Mouse (Mus musculus) neural tube, embryonic 11.5 days (tissue): ENCODE results near the gene Col13a1. TPM values are rescaled to one million over a fixed set of nuclear protein-coding genes. Genes with fewer than 3 reads are reported as not detected.

Experiments used
- ATAC-seq: fragments of 200-750 bp; cut with Nextera tagmentation; 2 replicates; pipeline ENCODE4 v1.8.0; 2017; ENCODE audit warnings: moderate number of reproducible peaks, mild to moderate bottlenecking, moderate TSS enrichment, moderate library complexity; ENCODE audit not compliant: insufficient read depth, low FRiP score, low TSS enrichment
- DNase-seq: peaks from one replicate; pipeline ENCODE4 v3.0.0-alpha.2; 2015; ENCODE audit warnings: low spot score
- H3K27ac ChIP-seq: fragments of 300-500 bp; sonication (generic); 2 replicates; pipeline ENCODE4 v1.5.1; 2014; ENCODE audit warnings: low read depth, mild to moderate bottlenecking, low read length
- H3K27me3 ChIP-seq: fragments of 300-500 bp; sonication (generic); 2 replicates; pipeline ENCODE4 v1.6.1; 2014; ENCODE audit warnings: mild to moderate bottlenecking, low read length, mixed read lengths; ENCODE audit not compliant: control insufficient read depth, insufficient read depth
- H3K36me3 ChIP-seq: fragments of 300-500 bp; sonication (generic); 2 replicates; pipeline ENCODE4 v1.6.1; 2014; ENCODE audit warnings: mild to moderate bottlenecking, low read length, moderate library complexity, mixed read lengths; ENCODE audit not compliant: control insufficient read depth, insufficient read depth
- H3K4me1 ChIP-seq: fragments of 300-500 bp; sonication (generic); 2 replicates; pipeline ENCODE4 v1.6.1; 2014; ENCODE audit warnings: low read length, mixed read lengths; ENCODE audit not compliant: control insufficient read depth, insufficient read depth
- H3K4me2 ChIP-seq: fragments of 300-500 bp; sonication (generic); 2 replicates; pipeline ENCODE4 v1.6.1; 2014; ENCODE audit warnings: low read depth, mild to moderate bottlenecking, moderate library complexity
- H3K4me3 ChIP-seq: fragments of 300-500 bp; sonication (generic); 2 replicates; pipeline ENCODE4 v1.5.1; 2014; ENCODE audit warnings: low read depth, low read length
- H3K9ac ChIP-seq: fragments of 300-500 bp; sonication (generic); 2 replicates; pipeline ENCODE4 v1.6.1; 2014; ENCODE audit warnings: mild to moderate bottlenecking, low read length
- H3K9me3 ChIP-seq: fragments of 300-500 bp; sonication (generic); 2 replicates; pipeline ENCODE4 v1.6.1; 2016; ENCODE audit warnings: low read length; ENCODE audit not compliant: control insufficient read depth
- WGBS: fragments of 180-500 bp; shearing (Covaris S2); extraction: QIAGEN DNeasy Blood & Tissue Kit; methylation state at CpG from one replicate; pipeline ENCODE4 v1.1.7; 2014; 5-methylcytosine and 5-hydroxymethylcytosine counted together
- polyA plus RNA-seq: library from polyadenylated mRNA; unstranded; fragments of >200 nt; fragmentation: Nextera tagmentation; extraction: Ambion mirVana; gene quantifications from 2 replicates; pipeline ENCODE4 v1.2.1, GENCODE M21; 2014

Gene Col13a1
- polyA plus RNA-seq, 1 experiment from 2014 or later, result 2.4 TPM

DNA sequence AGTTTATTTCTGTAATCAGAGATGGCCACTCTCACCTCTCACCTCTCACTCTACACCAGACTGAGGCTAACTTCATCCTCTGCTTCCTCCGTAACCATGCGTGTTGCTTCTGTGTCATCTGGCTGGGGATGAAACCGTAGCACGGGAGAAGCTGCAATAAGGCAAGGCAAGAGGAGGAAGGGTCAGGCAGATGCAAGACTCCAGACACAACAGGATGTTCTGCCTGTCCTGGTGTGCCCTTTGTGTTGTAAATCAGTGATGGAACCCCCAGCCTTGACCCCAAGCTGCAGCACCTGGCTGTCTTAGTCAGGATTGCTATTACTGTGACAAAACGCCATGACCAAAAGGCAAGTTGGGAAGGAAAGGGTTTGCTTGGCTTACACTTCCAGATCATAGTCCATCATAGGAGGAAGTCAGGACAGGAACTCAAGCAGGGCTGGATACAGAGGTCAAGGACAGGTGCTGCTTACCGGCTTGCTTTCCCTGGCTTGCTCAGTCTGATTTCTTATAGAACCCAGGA is 31.1 kb upstream of the Col13a1 start:
- Histone ChIP-seq H3K27ac (no peak overlapping the region), H3K4me1 (no peaks in the 10 kb centered on the region), H3K27me3 (no peaks in the 10 kb centered on the region), H3K4me3 (no peak overlapping the region), H3K36me3 (no peaks in the 10 kb centered on the region), H3K4me2 (no peak overlapping the region), H3K9ac (no peak overlapping the region), H3K9me3 (no peaks in the 10 kb centered on the region)
- DNase-seq (no peak), ATAC-seq (no peak)
- WGBS, result 64% methylated on average over 6 of the region's 6 CpGs

- Histone ChIP-seq H3K4me3 (no peak overlapping the region), H3K4me2 (no peak overlapping the region), H3K36me3 (no peaks in the 10 kb centered on the region), H3K9me3 (no peaks in the 10 kb centered on the region), H3K27me3 (no peaks in the 10 kb centered on the region), H3K9ac (no peak overlapping the region), H3K4me1 (no peaks in the 10 kb centered on the region), H3K27ac (no peak overlapping the region)
- ATAC-seq, result no peak
- 81% methylated on average over 4 of the region's 4 CpGs for WGBS
- DNase-seq, result no peak
Measured at GRCm38 (mm10) chr10:62007958-62008357, 29.1 kb upstream of the Col13a1 start.

DNA sequence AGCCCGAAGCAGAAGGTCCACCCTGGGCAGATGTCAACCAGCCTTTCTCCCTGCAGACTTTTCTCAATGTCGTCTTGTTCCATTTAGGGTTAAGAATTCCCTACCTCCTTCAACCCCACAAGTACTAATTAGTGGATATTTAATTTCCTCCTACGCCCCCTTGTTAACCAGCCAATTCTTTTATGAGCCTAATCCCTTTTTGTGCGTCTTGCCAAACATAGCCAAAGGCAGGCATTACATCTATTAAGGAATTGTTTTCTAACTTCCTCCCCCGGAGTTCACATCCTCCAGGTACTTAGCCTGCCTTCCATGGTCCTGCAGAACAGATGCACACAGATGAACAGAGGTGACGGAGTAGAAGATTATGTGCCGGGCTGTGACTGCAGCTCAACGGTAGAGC is 27.5 kb upstream of the Col13a1 start:
- H3K36me3 ChIP-seq, result no peaks in the 10 kb centered on the region
- no peak overlapping the region for H3K4me2 ChIP-seq
- H3K9me3 ChIP-seq, result no peaks in the 10 kb centered on the region
- H3K27ac ChIP-seq, result no peak overlapping the region
- no peaks in the 10 kb centered on the region for H3K4me1 ChIP-seq
- DNase-seq, result no peak
- no peaks in the 10 kb centered on the region for H3K27me3 ChIP-seq
- ATAC-seq, result no peak
- no peak overlapping the region for H3K4me3 ChIP-seq
- WGBS, result 78% methylated on average over 8 of the region's 8 CpGs
- no peak overlapping the region for H3K9ac ChIP-seq

GRCm38 (mm10) chr10:62000216-62000615 is 21.3 kb upstream of the Col13a1 start:
- no peak for DNase-seq
- 83% methylated on average over 1 of the region's 1 CpGs for WGBS
- H3K4me3 ChIP-seq, result no peak overlapping the region
- H3K9me3 ChIP-seq, result no peaks in the 10 kb centered on the region
- H3K27ac ChIP-seq, result no peak overlapping the region
- no peak overlapping the region for H3K9ac ChIP-seq
- no peak overlapping the region for H3K4me2 ChIP-seq
- no peaks in the 10 kb centered on the region for H3K27me3 ChIP-seq
- H3K36me3 ChIP-seq, result no peaks in the 10 kb centered on the region
- no peak for ATAC-seq
- H3K4me1 ChIP-seq, result no peaks in the 10 kb centered on the region

DNA sequence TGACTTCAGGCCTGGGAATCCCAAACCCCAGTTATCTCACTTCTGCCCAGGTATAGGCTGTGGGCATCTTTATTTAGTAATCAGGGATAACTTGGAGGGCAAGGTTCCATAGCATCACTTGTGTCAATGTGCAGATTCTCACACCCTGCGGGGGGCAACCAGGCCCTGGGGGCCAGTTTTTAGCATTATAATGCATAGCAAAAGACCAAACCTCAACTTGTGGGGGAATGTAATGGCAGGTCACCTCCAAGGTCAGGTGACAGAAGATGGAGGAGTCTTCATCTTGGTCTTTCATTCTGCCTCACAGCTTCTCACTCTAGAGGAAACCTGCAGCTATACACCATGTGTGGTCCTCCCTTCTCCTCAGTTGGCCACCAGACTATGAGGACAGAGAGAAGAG is 20.9 kb upstream of the Col13a1 start:
- ATAC-seq, result no peak
- 75% methylated on average over 1 of the region's 1 CpGs for WGBS
- H3K27ac ChIP-seq, result no peak overlapping the region
- H3K4me1 ChIP-seq, result no peaks in the 10 kb centered on the region
- no peaks in the 10 kb centered on the region for H3K27me3 ChIP-seq
- no peak overlapping the region for H3K9ac ChIP-seq
- H3K9me3 ChIP-seq, result no peaks in the 10 kb centered on the region
- H3K36me3 ChIP-seq, result no peaks in the 10 kb centered on the region
- H3K4me3 ChIP-seq, result no peak overlapping the region
- H3K4me2 ChIP-seq, result no peak overlapping the region
- DNase-seq, result no peak

GRCm38 (mm10) chr10:61991481-61992424 is 12.8 kb upstream of the Col13a1 start:
- Histone ChIP-seq H3K9ac (no peak overlapping the region), H3K4me3 (no peak overlapping the region), H3K4me2 (no peak overlapping the region), H3K36me3 (no peaks in the 10 kb centered on the region), H3K27ac (no peak overlapping the region), H3K9me3 (no peaks in the 10 kb centered on the region), H3K27me3 (no peaks in the 10 kb centered on the region), H3K4me1 (no peaks in the 10 kb centered on the region)
- WGBS, result 27% methylated on average over 11 of the region's 11 CpGs
- DNase-seq (no peak), ATAC-seq (no peak)

DNA sequence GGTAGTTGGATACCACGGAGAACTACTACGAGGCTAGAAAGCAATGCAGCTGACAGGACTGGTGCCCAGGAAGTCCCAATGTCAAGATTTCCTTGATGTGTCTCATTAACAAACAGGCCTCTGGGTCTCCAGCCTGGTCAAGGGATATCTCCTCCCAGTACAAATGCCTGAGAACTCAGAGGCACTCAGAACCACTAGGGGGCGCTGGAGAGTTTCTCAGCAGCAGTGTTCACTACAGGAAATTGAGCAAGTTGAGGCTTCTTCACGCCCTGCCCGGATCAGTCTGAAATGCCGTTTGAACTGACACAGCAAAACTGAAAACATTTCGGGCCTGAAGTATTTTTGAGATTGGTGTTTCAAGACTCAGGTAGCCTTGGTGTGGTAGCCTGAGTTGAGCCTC is 1.5 kb upstream of the Col13a1 start:
- Histone ChIP-seq H3K4me1 (peaks cover 10% of the 10 kb centered on the region), H3K9ac (no peak overlapping the region), H3K4me2 (no peak overlapping the region; the same call in 1 of the 2 replicates), H3K4me3 (no peak overlapping the region), H3K36me3 (no peaks in the 10 kb centered on the region), H3K27me3 (peaks cover 42% of the 10 kb centered on the region), H3K27ac (no peak overlapping the region), H3K9me3 (no peaks in the 10 kb centered on the region)
- peak; percentile 89 for DNase-seq
- WGBS, result 5% methylated on average over 7 of the region's 7 CpGs
- ATAC-seq, result no peak

DNA sequence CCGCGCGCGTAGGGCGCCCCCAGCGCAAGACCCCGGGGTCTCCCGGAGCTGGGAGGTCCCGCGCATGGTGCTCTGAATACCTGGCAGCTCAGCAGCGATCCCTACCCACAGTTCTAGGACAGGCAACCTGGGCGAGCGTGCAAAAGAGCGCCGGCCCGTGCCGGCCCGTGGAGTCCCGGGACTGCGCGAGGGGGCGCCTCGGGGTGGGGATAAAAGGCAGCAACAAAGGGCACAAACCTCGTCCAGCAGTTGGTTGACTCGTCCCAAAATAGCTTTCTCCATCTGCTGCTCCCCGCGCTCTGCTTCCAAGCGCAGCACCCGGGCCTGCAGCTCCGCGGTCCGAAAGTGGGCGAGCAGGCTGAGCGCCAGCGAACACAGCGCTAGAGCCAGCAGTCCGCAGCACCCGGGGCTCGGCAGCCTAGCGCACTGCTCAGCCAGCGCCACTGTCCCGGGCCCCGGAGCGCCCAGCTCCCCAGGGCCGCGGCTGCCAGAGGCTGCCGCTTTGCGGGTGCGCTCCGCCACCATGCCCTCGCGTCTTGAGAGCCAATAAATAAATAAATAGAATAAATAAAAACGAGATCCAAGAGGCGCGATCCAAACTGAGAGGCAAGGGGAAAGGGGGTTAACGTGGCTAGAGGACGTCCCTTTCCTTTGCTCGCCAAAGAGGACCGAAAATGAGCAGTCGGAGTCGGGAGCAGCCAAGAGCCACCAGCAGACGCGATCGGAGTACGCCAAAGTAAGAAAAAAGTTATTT is 619 bp downstream of the Col13a1 start:
- Histone ChIP-seq H3K27ac (no peak overlapping the region), H3K4me3 (peak overlapping the region; percentile 32), H3K27me3 (peaks cover 42% of the 10 kb centered on the region), H3K36me3 (no peaks in the 10 kb centered on the region), H3K4me1 (peaks cover 10% of the 10 kb centered on the region), H3K4me2 (peak overlapping the region; percentile 71), H3K9me3 (no peaks in the 10 kb centered on the region), H3K9ac (peak overlapping the region; percentile 15)
- peak; percentile 61; the same call in 1 of the 2 replicates for ATAC-seq
- WGBS, result under 1% methylated on average over 65 of the region's 65 CpGs
- peak; percentile 71 for DNase-seq
